Mouse (Mus musculus) stomach, postnatal 0 days (tissue): ENCODE measurements around the gene Cacybp.

ENCODE experiments used
- CTCF ChIP-seq: IDR thresholded peaks from 2 replicates; pipeline ENCODE4 v1.5.1; 2016; ENCODE audit warnings: antibody characterized with exemption, low read depth, mild to moderate bottlenecking, moderate library complexity
- EP300 ChIP-seq: optimal IDR thresholded peaks from 2 replicates; pipeline ENCODE3; 2016; ENCODE audit warnings: antibody characterized with exemption

DNA sequence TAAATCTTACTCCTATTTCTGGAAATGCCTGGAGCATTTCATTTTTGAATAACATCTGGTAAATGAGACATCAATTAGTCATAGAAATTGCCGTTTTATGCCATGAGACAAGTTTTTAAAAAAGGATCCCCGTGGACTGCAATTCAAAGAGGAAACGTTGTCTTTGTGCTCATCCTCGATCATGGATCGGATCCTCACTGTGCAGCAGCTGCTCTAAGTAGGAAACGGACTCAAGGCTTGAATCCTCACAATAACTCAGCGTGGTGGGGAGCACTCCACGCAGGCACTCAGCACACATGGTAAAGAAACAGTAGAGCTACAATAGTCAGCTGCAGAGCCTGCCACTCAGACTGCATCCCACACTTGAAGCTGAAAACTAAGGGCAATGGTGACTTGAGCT, 35.8 kb downstream of the Cacybp start:
- TF ChIP-seq CTCF (no peak), EP300 (no peak)
